Mouse (Mus musculus) layer of hippocampus, adult 2 months (tissue): ENCODE results near the gene Acoxl. TPM values are rescaled to one million over a fixed set of nuclear protein-coding genes. Genes with fewer than 3 reads are reported as not detected.

Experiments
- DNase-seq, 2 experiments: peaks; one replicate each; pipeline ENCODE4 v3.0.0; 2022; ENCODE audit warnings: low spot score in 2 of 2
- H3K27ac ChIP-seq: fragments of 200-600 bp; 2 replicates; pipeline ENCODE4 v1.8.1; 2022
- H3K4me3 ChIP-seq: fragments of 200-600 bp; 2 replicates; pipeline ENCODE4 v1.8.1; 2022; ENCODE audit warnings: mild to moderate bottlenecking
- CTCF ChIP-seq: fragments of 200-600 bp; conservative IDR thresholded peaks from 2 replicates; pipeline ENCODE4 v1.8.1; 2022; ENCODE audit warnings: antibody characterized with exemption, mild to moderate bottlenecking, moderate library complexity
- total RNA-seq, 2 experiments: library from RNA; stranded (reverse); gene quantifications; 2 replicates each; pipeline ENCODE4 v1.2.3; 2021

The Acoxl gene
- total RNA-seq, 2 experiments from 2014 or later: not detected

DNA sequence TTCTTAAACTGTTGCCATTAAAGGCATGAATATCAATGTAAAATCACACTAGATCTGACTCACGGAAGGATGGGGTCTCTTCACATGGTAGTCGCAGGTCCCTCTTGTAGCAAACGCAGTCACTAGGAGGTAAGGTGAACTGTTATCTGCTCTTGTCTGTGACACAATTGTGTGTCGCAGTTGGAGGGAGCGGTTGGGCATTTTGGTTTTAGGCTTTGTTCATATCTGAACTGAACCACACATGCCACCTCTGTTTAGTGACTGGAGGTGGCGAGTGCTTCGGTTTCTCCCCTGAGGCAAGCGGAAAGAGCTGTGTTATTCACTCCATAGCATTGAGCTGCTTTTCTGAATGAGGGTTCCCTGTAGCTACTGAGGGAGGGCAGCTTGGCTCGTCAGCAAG is 313.5 kb downstream of the Acoxl start:
- Histone ChIP-seq H3K4me3 (no peak overlapping the region), H3K27ac (no peak overlapping the region)
- no peak for DNase-seq
- TF ChIP-seq CTCF: no peak

DNA sequence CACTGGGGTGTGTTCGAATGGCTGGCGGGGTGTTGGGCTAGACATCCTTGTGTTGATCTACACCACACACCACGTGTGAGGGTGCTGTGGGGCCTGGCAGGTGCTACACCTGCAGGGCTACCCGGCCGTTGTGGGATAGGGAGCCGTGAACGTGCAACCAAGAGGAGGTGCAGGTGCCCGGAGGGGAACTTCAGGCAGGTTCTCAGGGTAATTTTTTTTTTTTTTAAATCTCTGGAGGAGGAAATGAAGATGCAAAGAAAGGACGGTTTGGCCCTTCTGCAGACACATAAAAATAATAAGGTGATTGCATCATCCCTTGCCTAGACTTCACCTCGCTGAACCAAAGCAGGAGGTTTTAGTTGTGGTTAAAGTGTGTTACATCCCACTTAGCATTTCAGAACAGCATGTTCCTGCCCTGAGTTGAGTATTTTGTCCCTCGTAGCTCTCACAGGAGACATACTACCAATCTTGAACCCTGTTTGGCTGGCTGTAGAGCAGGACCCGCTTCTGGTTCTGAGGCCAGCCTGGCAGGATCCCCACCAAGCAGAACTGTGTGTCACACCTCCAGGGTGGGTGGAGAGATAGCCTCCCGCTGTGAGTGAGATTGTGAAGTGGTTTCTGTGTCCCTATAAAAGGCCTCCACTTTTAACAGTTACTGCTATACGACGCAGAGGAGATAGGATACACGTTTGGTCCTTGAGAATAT is 314.3 kb downstream of the Acoxl start:
- no peak overlapping the region for H3K27ac ChIP-seq
- no peak for DNase-seq
- TF ChIP-seq CTCF: no peak
- H3K4me3 ChIP-seq: no peak overlapping the region

DNA sequence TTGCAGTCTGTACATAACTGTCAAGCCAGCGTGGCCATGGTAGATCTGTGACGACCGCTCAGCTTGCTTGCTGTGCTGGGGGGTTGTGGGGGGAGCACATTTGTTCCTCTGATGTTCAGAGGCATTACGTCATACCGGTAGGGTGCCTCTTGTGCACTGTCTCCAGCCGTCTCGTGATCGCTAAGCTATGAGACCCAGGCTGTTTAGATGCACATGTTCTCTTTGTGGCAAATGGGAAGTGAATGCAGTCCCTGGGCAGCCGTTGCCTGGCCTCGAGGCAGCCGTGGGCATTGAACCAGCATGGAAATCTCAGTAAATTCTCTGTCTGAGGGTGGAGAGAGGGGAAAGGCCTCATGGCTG is 314.9 kb downstream of the Acoxl start:
- no peak overlapping the region for H3K27ac ChIP-seq
- no peak for TF ChIP-seq CTCF
- H3K4me3 ChIP-seq: no peak overlapping the region
- no peak for DNase-seq

DNA sequence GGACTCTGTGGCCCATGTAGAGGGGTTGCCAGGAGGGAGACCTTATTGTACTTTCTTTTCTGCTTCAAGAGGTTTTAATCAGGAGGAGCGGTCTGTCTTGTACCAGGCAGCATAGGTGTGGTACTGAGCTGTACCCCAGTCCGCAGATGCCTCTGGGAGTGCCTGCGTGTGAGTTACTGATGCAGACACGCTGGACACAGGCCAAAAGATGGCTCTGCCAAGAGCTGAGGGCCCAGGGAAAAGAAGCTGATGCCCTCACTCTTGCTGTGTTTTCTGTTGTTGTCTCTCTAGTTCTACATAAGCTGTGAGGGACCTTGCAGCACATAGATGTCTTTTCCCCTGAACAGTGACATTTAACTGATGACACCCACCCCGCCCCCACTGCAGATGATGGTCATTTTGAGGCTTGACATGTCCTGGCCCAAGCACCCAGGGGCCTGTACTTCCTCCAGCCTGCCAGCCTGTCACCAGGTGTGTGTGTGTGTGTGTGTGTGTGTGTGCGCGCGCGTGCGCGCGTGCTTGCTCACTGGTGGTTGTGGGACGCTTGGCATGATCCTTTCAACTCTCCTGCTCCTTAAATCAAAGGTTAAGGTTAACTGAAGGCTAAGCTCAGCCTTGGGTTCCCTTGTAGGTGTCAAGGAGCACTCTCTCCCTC is 316.9 kb downstream of the Acoxl start:
- DNase-seq: no peak

DNA sequence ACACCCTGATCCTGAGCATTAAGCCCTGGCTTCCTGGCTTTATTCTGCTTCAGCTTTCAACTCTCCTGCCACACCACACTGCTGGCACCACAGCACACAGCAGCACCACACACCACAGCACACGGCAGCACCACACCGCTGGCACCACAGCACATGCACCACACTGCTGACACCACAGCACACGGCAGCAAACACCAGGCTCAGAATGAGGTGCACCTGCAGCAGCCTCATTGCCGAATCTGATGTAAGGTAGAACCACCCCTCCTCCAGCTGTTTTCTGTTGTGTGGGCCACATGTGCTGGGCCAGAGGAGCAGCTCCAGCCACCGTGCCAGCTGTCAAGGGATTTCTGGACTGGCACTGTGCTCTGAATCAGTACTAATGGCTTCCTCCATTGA is 317.4 kb downstream of the Acoxl start:
- Histone ChIP-seq H3K27ac (no peak overlapping the region), H3K4me3 (no peak overlapping the region)
- no peak for TF ChIP-seq CTCF
- DNase-seq: no peak

More for the DNA sequence above, 316.9 kb downstream of the Acoxl start:
- H3K27ac ChIP-seq: no peak overlapping the region
- TF ChIP-seq CTCF: no peak
- H3K4me3 ChIP-seq: no peak overlapping the region

DNA sequence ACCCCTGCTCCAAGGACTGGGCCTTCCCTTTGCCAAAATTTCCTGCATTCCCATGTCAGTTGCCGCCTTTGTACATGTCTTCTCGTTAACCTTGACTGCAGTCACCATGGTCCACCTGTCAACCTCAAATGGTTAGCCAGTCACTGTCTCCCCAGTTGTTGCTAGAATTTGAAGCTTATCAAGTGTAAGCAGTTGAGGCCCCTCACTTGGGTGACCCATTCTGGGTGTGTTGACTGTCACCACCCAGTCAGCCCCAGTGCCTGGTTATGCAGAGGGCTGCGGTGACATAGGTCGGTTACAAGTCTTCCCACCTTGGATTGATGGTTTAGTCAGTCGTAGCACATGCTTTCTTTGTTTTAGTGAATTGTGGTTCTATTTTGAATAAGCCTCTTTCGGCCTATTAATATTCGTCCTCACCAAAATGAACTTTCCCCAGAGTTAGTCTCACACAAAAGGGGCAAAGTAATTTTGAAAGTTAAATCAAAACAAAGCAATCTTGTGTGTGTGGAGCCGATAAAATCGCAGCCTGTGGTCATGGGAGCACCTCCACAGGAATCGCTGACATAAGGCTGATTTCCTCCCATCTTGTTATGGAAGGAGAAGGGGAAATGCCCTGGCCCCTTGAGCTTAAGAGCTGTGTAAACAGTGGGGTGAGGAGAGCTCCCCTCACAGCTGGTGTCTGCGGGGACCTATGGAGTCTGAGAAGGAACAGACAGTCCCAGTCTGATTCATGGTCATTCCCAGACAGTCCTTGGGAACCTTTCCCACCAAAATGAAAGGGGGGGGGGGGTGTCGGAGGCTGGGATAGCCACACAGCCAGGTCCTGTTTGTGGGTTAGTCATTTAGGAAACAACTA is 318.1 kb downstream of the Acoxl start:
- Histone ChIP-seq H3K27ac (no peak overlapping the region), H3K4me3 (no peak overlapping the region)
- no peak for DNase-seq
- no peak for TF ChIP-seq CTCF

DNA sequence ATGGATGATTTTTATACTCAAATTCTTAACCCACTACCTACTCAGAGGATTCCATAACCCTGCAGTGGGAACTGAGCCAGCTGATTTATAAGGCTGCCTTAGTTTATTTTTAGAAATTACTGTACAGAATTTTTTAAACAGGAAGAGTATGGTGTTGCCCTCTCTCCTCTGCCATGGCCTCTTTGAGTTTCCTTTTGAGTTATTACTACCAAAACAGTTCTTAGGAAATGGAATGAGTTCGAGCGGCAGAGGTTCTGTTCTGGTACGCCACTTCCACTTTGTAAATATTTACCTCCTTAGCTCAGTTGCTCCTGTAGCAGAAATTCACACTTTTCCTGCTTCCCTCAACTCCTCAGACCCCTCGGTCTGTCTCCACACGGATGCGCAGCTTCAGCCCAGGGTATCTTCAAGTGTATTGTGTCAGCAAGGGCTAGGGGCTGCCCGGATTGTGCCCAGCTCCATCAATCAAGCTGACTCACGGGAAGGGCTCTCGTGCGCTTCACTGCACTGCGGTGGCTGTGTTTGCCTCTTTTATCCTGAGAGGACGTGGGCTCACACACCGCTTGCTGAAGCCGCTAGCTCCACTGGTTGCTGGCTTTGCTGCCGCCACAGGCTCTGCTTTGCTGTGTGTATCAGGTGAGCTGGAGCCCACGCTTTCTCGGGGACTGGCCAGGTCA is 320.2 kb downstream of the Acoxl start:
- no peak for DNase-seq
- no peak for TF ChIP-seq CTCF
- Histone ChIP-seq H3K27ac (no peak overlapping the region), H3K4me3 (no peak overlapping the region)

DNA sequence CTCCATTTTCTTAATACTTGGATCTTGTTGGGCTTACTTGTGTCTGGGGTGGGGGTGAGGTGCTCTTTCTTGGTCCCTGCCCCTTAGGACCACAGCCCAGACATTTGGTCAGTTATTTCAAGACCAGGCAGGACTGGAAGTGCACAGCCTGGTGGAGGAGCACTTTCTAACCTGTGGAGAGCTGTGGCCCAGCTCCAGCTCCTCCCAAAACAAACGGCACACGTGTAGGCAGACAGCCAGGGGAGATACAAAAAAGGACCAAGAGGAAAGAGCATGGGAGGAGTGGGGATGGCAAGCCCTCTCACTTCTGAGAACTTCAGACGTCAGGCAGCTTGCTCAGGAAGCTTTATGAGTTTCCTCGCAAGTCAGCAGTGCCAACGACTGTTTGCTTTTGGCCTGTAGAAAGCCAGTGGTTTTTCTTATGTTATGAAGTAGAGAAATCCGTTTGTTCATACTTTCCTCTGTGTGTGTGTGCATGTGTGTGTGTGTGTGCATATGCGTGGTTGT is 321.0 kb downstream of the Acoxl start:
- DNase-seq: no peak
- Histone ChIP-seq H3K27ac (no peak overlapping the region), H3K4me3 (no peak overlapping the region)
- no peak for TF ChIP-seq CTCF

DNA sequence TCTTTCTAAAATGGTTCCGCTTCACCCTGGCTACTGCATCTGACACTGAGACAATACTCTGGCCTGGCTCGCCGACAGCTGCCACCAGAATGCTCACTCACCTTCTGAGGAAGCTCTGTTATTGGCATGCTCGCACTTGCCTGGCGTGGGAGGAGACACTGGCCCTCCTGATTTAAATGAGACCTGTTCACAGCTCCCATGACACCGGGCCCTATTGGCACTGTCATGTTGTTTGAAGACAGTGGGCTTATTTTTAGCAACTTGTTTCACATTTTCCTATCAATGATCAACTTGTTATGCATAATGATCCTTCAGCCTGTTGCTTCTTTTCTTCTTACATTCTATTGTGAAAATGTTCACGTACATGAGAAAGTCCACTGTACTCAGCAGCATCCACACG is 324.5 kb downstream of the Acoxl start:
- no peak for DNase-seq
- no peak for TF ChIP-seq CTCF
- H3K4me3 ChIP-seq: no peak overlapping the region
- no peak overlapping the region for H3K27ac ChIP-seq

DNA sequence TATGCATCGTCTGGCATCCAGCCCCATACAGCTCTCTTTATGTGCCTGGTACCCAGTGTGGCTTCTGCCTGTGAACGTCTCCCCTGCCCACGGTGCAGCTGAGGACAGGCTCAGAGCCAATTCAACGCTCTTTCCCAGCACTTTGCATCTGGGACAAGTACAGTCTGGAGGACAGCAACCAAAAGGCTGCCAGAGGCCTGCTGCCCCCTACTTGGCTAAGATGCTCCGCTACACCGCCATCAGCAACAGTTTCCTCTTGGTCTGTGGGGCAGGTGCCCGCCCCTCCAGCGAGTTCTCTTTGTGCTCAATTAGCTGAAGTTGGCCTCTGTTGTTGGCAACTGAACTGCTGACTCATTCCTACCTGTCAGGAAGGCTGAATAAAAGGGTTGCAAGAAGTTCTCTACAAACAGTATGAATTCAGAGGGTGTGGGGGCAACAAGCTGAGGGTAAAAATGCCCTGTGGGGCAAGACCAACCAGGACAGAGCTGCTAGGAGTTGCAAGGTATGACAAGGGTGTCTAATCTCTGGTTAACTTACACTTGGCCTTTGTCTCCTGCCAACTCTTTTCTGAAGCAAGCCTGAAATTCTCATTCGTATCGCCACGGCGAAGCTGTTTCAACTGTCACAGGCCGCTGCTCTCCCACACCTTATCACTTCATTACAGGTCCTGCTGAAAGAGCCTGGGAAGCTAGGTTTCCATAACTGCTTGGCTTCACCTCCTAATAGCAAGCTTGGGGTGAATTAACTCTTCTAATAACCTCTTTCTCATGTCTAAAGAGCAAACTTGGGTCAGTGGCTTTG is 328.1 kb downstream of the Acoxl start:
- no peak for TF ChIP-seq CTCF
- no peak overlapping the region for H3K4me3 ChIP-seq
- no peak for DNase-seq
- H3K27ac ChIP-seq: no peak overlapping the region

DNA sequence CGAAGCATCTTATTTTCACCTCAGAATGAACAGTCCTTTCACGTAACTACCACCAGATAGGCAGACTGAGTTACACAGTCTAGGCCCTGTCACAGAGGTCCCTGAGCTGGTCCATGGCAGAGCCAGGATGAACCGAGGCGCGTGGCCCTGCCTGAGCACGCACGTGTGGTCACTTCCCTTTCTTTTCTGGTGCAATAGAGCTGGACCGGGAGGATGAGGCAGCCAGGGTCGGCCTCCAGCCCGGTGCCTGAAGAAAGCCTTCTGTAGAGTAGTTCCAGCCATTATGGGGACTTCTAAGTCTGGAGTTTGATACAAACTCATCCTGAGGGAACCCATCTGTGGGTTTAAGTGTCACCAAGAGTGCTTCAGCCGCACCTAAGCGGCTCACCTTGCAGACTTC is 329.3 kb downstream of the Acoxl start:
- no peak for DNase-seq
- no peak for TF ChIP-seq CTCF
- Histone ChIP-seq H3K27ac (no peak overlapping the region), H3K4me3 (no peak overlapping the region)

DNA sequence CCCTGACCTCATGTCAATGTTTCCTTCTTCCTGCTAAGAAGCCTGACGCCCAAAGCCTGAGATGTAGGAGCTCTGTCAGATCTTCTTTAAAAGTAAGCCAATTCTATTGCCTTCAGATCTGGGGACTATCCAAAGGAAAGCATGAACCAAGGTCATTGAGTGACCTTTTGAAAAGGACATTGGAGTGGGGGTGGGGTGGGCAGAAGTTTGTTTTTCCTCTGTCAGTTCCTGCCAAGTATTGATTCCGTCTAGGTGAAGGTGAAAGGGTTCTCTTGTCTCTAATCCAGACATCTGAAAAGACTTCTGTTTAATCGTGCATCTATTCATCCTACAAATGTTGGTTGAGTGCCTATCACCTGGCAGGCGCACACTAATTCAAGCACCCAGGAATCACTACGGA is 330.8 kb downstream of the Acoxl start:
- Histone ChIP-seq H3K4me3 (no peak overlapping the region), H3K27ac (no peak overlapping the region)
- DNase-seq: no peak
- TF ChIP-seq CTCF: no peak
